In the genomic region with DNA sequence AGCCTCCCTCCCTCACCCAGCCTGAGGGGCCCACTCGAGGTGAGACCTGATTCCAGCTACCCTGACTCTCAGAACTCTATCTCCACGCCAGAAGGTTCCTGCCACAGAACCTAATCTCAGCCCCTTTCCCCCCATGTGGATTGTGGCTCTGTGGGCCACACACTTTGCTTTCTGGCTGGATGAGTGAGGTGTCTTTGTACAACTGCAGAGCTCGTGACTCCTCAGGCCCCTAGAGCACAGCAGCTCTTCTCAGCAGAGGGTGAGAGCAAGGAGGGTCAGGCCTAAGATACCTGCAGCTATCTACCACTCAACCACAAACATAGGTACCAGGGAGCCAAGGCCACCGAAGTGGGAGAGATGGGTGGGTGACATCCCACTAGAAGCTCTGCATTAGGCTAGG, we compare ENCODE assay signal across 19 mouse cellular contexts.
DNase-seq lines count a peak whose midpoint lies in the region; ATAC-seq and TF ChIP-seq lines count a peak whose summit lies in the region.
"Had no signal": no experiment of that assay in that cellular context is flagged by ENCODE, and none has a peak within 500 bp of the region (broad histone marks: within the 10 kb centered on the region; RNA-seq: fewer than 3 reads in every experiment).

No protein-coding gene starts in this region.

- H3K36me3 ChIP-seq in E14TG2a.4 (ENCODE audit: insufficient read depth, low read length): peaks cover 27% of the 10 kb centered on the region
- H3K36me3 ChIP-seq: embryonic facial prominence, embryonic 10.5 days; embryonic facial prominence, embryonic 12.5 days; forebrain, embryonic 15.5 days had no signal

- DNase-seq in ES-CJ7 (ENCODE audit: low read depth, low spot score) (peak; percentile 64), R1 (ENCODE audit: low read depth, low spot score) (peak; percentile 70)
- DNase-seq in left cerebral cortex, postnatal 10 days (ENCODE audit: extremely low spot score in 1 of 2, low spot score in 2 of 2): no peak
- DNase-seq: adrenal gland, adult 8-10 months; adrenal gland, postnatal 14 days; adrenal gland, postnatal 36 days; cerebellum, adult 11-12 months; cerebellum, adult 2 months; cerebellum, adult 9-10 months; cerebellum, postnatal 10 days; cerebellum, postnatal 25 days; forebrain, postnatal 0 days had no signal

- no peaks in the 10 kb centered on the region for H3K9me3 ChIP-seq in E14TG2a.4 (ENCODE audit: low read length)
- H3K9me3 ChIP-seq: embryonic facial prominence, embryonic 10.5 days; embryonic facial prominence, embryonic 12.5 days; forebrain, embryonic 13.5 days; forebrain, embryonic 15.5 days had no signal

- H3K27me3 ChIP-seq in E14TG2a.4 (ENCODE audit: insufficient read depth, low read length): peaks cover 29% of the 10 kb centered on the region

- intact Hi-C loops in left cerebral cortex, postnatal 10 days (cut with DNase I): no loop called here

- peak overlapping the region; percentile 95 for H3K4me3 ChIP-seq in E14TG2a.4 (replicated peaks; ENCODE audit: low read length)
- H3K4me3 ChIP-seq: embryonic facial prominence, embryonic 10.5 days; embryonic facial prominence, embryonic 12.5 days; forebrain, embryonic 13.5 days; forebrain, embryonic 15.5 days had no signal

- ATAC-seq in monocyte, adult 5-6 weeks (replicated peaks; ENCODE audit: insufficient number of reproducible peaks, low FRiP score, low TSS enrichment, poor library complexity, severe bottlenecking): no peak
- no peak for ATAC-seq in activated CD4-positive, CD25-positive, alpha-beta regulatory T cell, adult 4 months
- ATAC-seq: forebrain, embryonic 13.5 days; forebrain, embryonic 15.5 days; forebrain, postnatal 0 days had no signal

- TF ChIP-seq CTCF in E14TG2a.4 (conservative IDR thresholded peaks at IDR 0.05; ENCODE audit: low read length): no peak

- H3K4me1 ChIP-seq in E14TG2a.4 (replicated peaks; ENCODE audit: low read depth, low read length): peaks cover 83% of the 10 kb centered on the region

Comparison
In these comparisons a context has a peak if more than half of its experiments do, and no peak if none do; other contexts are left out.
1. DNase-seq: peak in ES-CJ7 (single experiment) and R1 (single experiment); none in left cerebral cortex, postnatal 10 days (0 of 2).